Mouse (Mus musculus) neural tube, embryonic 15.5 days (tissue): ENCODE data around the gene Gpa33. TPM values are rescaled to one million over a fixed set of nuclear protein-coding genes. Genes with fewer than 3 reads are reported as not detected.

Experiments
- ATAC-seq: fragments of 200-750 bp; cut with Nextera tagmentation; 2 replicates; pipeline ENCODE4 v1.8.0; 2017; ENCODE audit warnings: mild to moderate bottlenecking, moderate TSS enrichment, moderate library complexity; ENCODE audit not compliant: low FRiP score
- H3K27ac ChIP-seq: fragments of 300-500 bp; sonication (generic); replicated peaks from 2 replicates; pipeline ENCODE4 v1.5.1; 2015; ENCODE audit warnings: mild to moderate bottlenecking, inconsistent platforms
- H3K27me3 ChIP-seq: fragments of 300-500 bp; sonication (generic); replicated peaks from 2 replicates; pipeline ENCODE4 v1.6.1; 2015; ENCODE audit warnings: inconsistent platforms
- H3K36me3 ChIP-seq: fragments of 300-500 bp; sonication (generic); 2 replicates; pipeline ENCODE4 v1.6.1; 2015; ENCODE audit warnings: inconsistent platforms
- H3K4me1 ChIP-seq: fragments of 300-500 bp; sonication (generic); 2 replicates; pipeline ENCODE4 v1.6.1; 2015; ENCODE audit warnings: inconsistent platforms
- H3K4me2 ChIP-seq: fragments of 300-500 bp; sonication (generic); 2 replicates; pipeline ENCODE4 v1.6.1; 2015; ENCODE audit warnings: inconsistent platforms, mild to moderate bottlenecking, moderate library complexity
- H3K4me3 ChIP-seq: fragments of 300-500 bp; sonication (generic); replicated peaks from 2 replicates; pipeline ENCODE4 v1.5.1; 2015; ENCODE audit warnings: mild to moderate bottlenecking, inconsistent platforms
- H3K9ac ChIP-seq: fragments of 300-500 bp; sonication (generic); replicated peaks from 2 replicates; pipeline ENCODE4 v1.6.1; 2015; ENCODE audit warnings: mild to moderate bottlenecking, inconsistent platforms
- H3K9me3 ChIP-seq: fragments of 300-500 bp; sonication (generic); replicated peaks from 2 replicates; pipeline ENCODE4 v1.6.1; 2016; ENCODE audit warnings: inconsistent platforms
- WGBS: fragments of 180-500 bp; shearing (Covaris S2); methylation state at CpG from one replicate; pipeline ENCODE4 v1.1.7; 2015; ENCODE audit warnings: mixed read lengths; 5-methylcytosine and 5-hydroxymethylcytosine counted together
- polyA plus RNA-seq: library from polyadenylated mRNA; unstranded; fragments of >200 nt; fragmentation: Nextera tagmentation; extraction: Ambion mirVana; gene quantifications from 2 replicates; pipeline ENCODE4 v1.2.1, GENCODE M21; 2015

Gene Gpa33
- polyA plus RNA-seq, 1 experiment from 2014 or later: not detected

GRCm38 (mm10) chr1:166115719-166116118 lies 14.3 kb upstream of the Gpa33 start:
- no peaks in the 10 kb centered on the region for H3K36me3 ChIP-seq
- H3K27me3 ChIP-seq: no peaks in the 10 kb centered on the region
- 96% methylated on average over 4 of the region's 4 CpGs for WGBS
- H3K4me2 ChIP-seq: no peak overlapping the region
- ATAC-seq: no peak
- H3K9me3 ChIP-seq: no peaks in the 10 kb centered on the region
- no peak overlapping the region for H3K9ac ChIP-seq
- H3K4me3 ChIP-seq: no peak overlapping the region
- H3K27ac ChIP-seq: no peak overlapping the region
- peaks cover 8% of the 10 kb centered on the region; the same call in 1 of the 2 replicates for H3K4me1 ChIP-seq

- Histone ChIP-seq H3K27me3 (no peaks in the 10 kb centered on the region), H3K36me3 (no peaks in the 10 kb centered on the region), H3K9ac (no peak overlapping the region), H3K4me3 (0 out of 2 replicates have a peak overlapping the region, but pooled peaks have one; percentile 2), H3K4me2 (peak overlapping the region; percentile 25), H3K9me3 (no peaks in the 10 kb centered on the region), H3K4me1 (peaks cover 8% of the 10 kb centered on the region; the same call in 1 of the 2 replicates), H3K27ac (peak overlapping the region; percentile 35)
- 41% methylated on average over 13 of the region's 13 CpGs for WGBS
- ATAC-seq: peak; percentile 65; the same call in 1 of the 2 replicates
These were observed 12.0 kb upstream of the Gpa33 start for GRCm38 (mm10) chr1:166117866-166118639.

- H3K9me3 ChIP-seq: no peaks in the 10 kb centered on the region
- no peak for ATAC-seq
- WGBS: 78% methylated on average over 7 of the region's 7 CpGs
- H3K4me3 ChIP-seq: no peak overlapping the region
- no peak overlapping the region for H3K4me2 ChIP-seq
- H3K27ac ChIP-seq: no peak overlapping the region
- no peak overlapping the region for H3K9ac ChIP-seq
- no peaks in the 10 kb centered on the region for H3K27me3 ChIP-seq
- no peaks in the 10 kb centered on the region for H3K36me3 ChIP-seq
- peaks cover 8% of the 10 kb centered on the region; the same call in 1 of the 2 replicates for H3K4me1 ChIP-seq
These were observed 7.9 kb upstream of the Gpa33 start for GRCm38 (mm10) chr1:166122114-166122513.

- H3K27me3 ChIP-seq: no peaks in the 10 kb centered on the region
- no peak overlapping the region for H3K27ac ChIP-seq
- ATAC-seq: no peak
- no peaks in the 10 kb centered on the region for H3K36me3 ChIP-seq
- no peak overlapping the region for H3K9ac ChIP-seq
- 91% methylated on average over 1 of the region's 1 CpGs for WGBS
- H3K4me3 ChIP-seq: no peak overlapping the region
- peaks cover 5% of the 10 kb centered on the region; the same call in 1 of the 2 replicates for H3K4me1 ChIP-seq
- no peak overlapping the region for H3K4me2 ChIP-seq
- H3K9me3 ChIP-seq: no peaks in the 10 kb centered on the region
These were observed 7.0 kb upstream of the Gpa33 start for GRCm38 (mm10) chr1:166123045-166123444.

- Histone ChIP-seq H3K27ac (no peak overlapping the region), H3K27me3 (no peaks in the 10 kb centered on the region), H3K36me3 (no peaks in the 10 kb centered on the region), H3K9me3 (no peaks in the 10 kb centered on the region), H3K4me2 (no peak overlapping the region), H3K9ac (no peak overlapping the region), H3K4me3 (no peak overlapping the region), H3K4me1 (no peaks in the 10 kb centered on the region)
- 91% methylated on average over 8 of the region's 8 CpGs for WGBS
- ATAC-seq: no peak
These were observed 6.3 kb upstream of the Gpa33 start for GRCm38 (mm10) chr1:166123751-166124150.

- H3K4me1 ChIP-seq: no peaks in the 10 kb centered on the region
- ATAC-seq: no peak
- WGBS: 68% methylated on average over 8 of the region's 8 CpGs
These were observed 5.0 kb upstream of the Gpa33 start for GRCm38 (mm10) chr1:166124932-166125593.

GRCm38 (mm10) chr1:166126290-166126689 lies 3.7 kb upstream of the Gpa33 start:
- H3K27me3 ChIP-seq: no peaks in the 10 kb centered on the region
- no peak overlapping the region for H3K9ac ChIP-seq
- ATAC-seq: no peak
- no peaks in the 10 kb centered on the region for H3K4me1 ChIP-seq
- no peak overlapping the region for H3K4me2 ChIP-seq
- WGBS: 95% methylated on average over 6 of the region's 6 CpGs
- no peaks in the 10 kb centered on the region for H3K36me3 ChIP-seq
- H3K27ac ChIP-seq: no peak overlapping the region
- H3K9me3 ChIP-seq: no peaks in the 10 kb centered on the region
- no peak overlapping the region for H3K4me3 ChIP-seq

More at GRCm38 (mm10) chr1:166124932-166125593, 5.0 kb upstream of the Gpa33 start:
- H3K9ac ChIP-seq: no peak overlapping the region
- no peaks in the 10 kb centered on the region for H3K36me3 ChIP-seq
- H3K27me3 ChIP-seq: no peaks in the 10 kb centered on the region
- H3K4me2 ChIP-seq: no peak overlapping the region
- H3K27ac ChIP-seq: no peak overlapping the region
- H3K9me3 ChIP-seq: no peaks in the 10 kb centered on the region
- H3K4me3 ChIP-seq: no peak overlapping the region

- Histone ChIP-seq H3K4me2 (peak overlapping the region; percentile 19; the same call in 1 of the 2 replicates), H3K27ac (no peak overlapping the region), H3K4me1 (no peaks in the 10 kb centered on the region), H3K4me3 (no peak overlapping the region), H3K27me3 (no peaks in the 10 kb centered on the region), H3K9ac (no peak overlapping the region), H3K9me3 (no peaks in the 10 kb centered on the region), H3K36me3 (no peaks in the 10 kb centered on the region)
- no peak for ATAC-seq
- WGBS: 78% methylated on average over 9 of the region's 9 CpGs
These were observed 3.2 kb upstream of the Gpa33 start for GRCm38 (mm10) chr1:166126795-166127194.

GRCm38 (mm10) chr1:166127719-166128118 lies 2.3 kb upstream of the Gpa33 start, which contains the start of gene Dusp27:
Gene Dusp27, minus strand, starts transcription at chr1:166127922.
- H3K4me1 ChIP-seq: peaks cover 4% of the 10 kb centered on the region; the same call in 1 of the 2 replicates
- H3K9me3 ChIP-seq: no peaks in the 10 kb centered on the region
- no peak within 1 kb of the TSS for H3K4me3 ChIP-seq
- peak within 1 kb of the TSS; percentile 19; the same call in 1 of the 2 replicates for H3K4me2 ChIP-seq
- WGBS: 66% methylated on average over 4 of the region's 4 CpGs
- H3K36me3 ChIP-seq: no peaks in the 10 kb centered on the region
- 0 out of 2 replicates have a peak within 1 kb of the TSS, but pooled peaks have one; percentile 2 for H3K27ac ChIP-seq
- H3K27me3 ChIP-seq: no peaks in the 10 kb centered on the region
- no peak for ATAC-seq
- H3K9ac ChIP-seq: no peak within 1 kb of the TSS

- H3K4me2 ChIP-seq: no peak overlapping the region
- peaks cover 4% of the 10 kb centered on the region; the same call in 1 of the 2 replicates for H3K4me1 ChIP-seq
- no peak overlapping the region for H3K9ac ChIP-seq
- no peaks in the 10 kb centered on the region for H3K27me3 ChIP-seq
- no peak overlapping the region for H3K4me3 ChIP-seq
- WGBS: 88% methylated on average over 5 of the region's 5 CpGs
- ATAC-seq: no peak
- no peak overlapping the region for H3K27ac ChIP-seq
- no peaks in the 10 kb centered on the region for H3K9me3 ChIP-seq
- no peaks in the 10 kb centered on the region for H3K36me3 ChIP-seq
These were observed 1.5 kb upstream of the Gpa33 start for GRCm38 (mm10) chr1:166128551-166128950.

- Histone ChIP-seq H3K27ac (no peak overlapping the region), H3K4me1 (peaks cover 4% of the 10 kb centered on the region; the same call in 1 of the 2 replicates), H3K36me3 (no peaks in the 10 kb centered on the region), H3K4me3 (no peak overlapping the region), H3K9ac (no peak overlapping the region), H3K27me3 (no peaks in the 10 kb centered on the region), H3K4me2 (no peak overlapping the region), H3K9me3 (no peaks in the 10 kb centered on the region)
- no peak for ATAC-seq
- WGBS: 57% methylated on average over 4 of the region's 4 CpGs
These were observed 2.3 kb downstream of the Gpa33 start for GRCm38 (mm10) chr1:166132367-166132766.
